Mouse (Mus musculus): ENCODE measurements around the gene Igfbpl1. TPM values are rescaled to one million over a fixed set of nuclear protein-coding genes. Genes with fewer than 3 reads are reported as not detected.

Gene Igfbpl1
- polyA plus RNA-seq (2014; fragmentation: Nextera tagmentation; extraction: Ambion mirVana) = 10.0 and 13.4 TPM in 2 replicates

DNA sequence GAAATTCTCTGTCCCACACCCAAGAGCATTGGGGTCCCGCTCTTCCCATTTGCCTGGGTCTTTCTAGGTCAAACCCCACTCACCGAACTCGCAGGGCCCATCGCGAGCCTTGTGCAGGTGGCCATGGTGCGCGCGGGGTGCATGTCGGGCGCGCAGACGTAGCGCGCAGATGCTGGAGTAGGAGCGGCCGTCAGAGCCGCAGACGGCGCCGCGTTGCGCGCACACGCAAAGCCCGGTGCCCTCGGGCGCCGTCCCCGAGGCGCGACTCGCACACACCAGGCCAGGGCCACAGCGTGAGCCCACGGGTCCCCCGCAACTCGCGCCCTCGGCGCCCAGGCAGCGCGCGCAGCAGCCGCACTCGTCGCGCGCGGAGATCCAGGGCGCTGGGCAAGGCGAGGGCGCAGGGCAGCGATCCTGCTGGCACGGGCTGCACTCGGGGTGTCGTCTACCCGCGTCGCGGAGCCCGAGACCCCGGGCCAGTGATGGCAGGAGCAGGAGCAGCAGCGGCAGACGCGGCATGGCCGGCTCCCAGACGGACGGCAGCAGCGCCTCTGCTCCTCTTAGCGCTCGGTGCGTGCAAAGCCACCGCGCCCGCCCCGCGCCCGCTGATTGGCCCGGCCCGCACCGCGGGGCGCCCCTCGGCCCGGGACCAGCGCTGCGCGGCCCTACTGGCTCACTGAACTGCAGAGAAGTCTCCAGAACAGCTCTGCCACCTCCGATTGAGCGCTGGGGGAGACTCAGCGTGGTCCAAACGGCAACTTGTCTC lies at the start of gene Igfbpl1:
Igfbpl1 (minus strand) TSS at position 649 of the 766 bp plus-strand sequence.
- Histone ChIP-seq H3K4me1 (ENCODE audit: control insufficient read depth, insufficient read depth, low read length) (peaks cover 9% of the 10 kb centered on the region), H3K27ac (replicated peaks; ENCODE audit: low read depth, low read length) (peak within 1 kb of the TSS; percentile 35; the same call in 1 of the 2 replicates), H3K27me3 (ENCODE audit: control insufficient read depth, insufficient read depth, low read length) (peaks cover 51% of the 10 kb centered on the region), H3K4me2 (ENCODE audit: low read depth, low read length) (peak within 1 kb of the TSS; percentile 83), H3K9ac (replicated peaks; ENCODE audit: low read length) (peak within 1 kb of the TSS; percentile 51), H3K36me3 (replicated peaks; ENCODE audit: control insufficient read depth, insufficient read depth, low read depth, low read length) (no peaks in the 10 kb centered on the region), H3K9me3 (replicated peaks; ENCODE audit: control insufficient read depth, low read length) (no peaks in the 10 kb centered on the region), H3K4me3 (ENCODE audit: low read depth, low read length) (peak within 1 kb of the TSS; percentile 47)
- ATAC-seq (replicated peaks; ENCODE audit: insufficient number of reproducible peaks, low FRiP score, low TSS enrichment, low read depth) = no peak
- peak; percentile 48 for DNase-seq (ENCODE audit: low spot score)
- 1% methylated on average over 76 of the region's 91 CpGs for WGBS

DNA sequence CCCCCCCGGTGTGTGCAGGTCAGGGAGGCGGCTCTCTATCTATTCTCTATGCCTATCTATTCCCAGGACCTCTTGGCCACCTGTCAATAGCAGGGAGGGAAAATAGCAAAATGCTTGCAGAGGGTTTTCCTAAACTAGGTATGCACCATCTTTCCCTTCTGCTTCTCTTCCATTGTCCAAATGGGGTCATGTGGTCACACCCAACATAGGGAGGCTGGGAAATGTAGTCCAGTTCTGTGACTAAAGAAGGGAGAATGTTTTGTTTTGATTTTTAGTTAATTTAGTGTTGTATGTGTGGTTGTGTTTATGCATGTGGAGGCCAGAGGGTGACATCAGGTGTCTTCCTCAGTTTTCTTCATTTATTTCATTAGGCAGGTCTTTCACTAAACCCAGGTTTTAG lies 45.4 kb upstream of the Igfbpl1 start:
- no peaks in the 10 kb centered on the region for H3K9me3 ChIP-seq (replicated peaks; ENCODE audit: control insufficient read depth, low read length)
- ATAC-seq (replicated peaks; ENCODE audit: insufficient number of reproducible peaks, low FRiP score, low TSS enrichment, low read depth) = no peak
- no peak overlapping the region for H3K27ac ChIP-seq (replicated peaks; ENCODE audit: low read depth, low read length)
- no peak overlapping the region for H3K4me3 ChIP-seq (ENCODE audit: low read depth, low read length)
- no peaks in the 10 kb centered on the region for H3K4me1 ChIP-seq (ENCODE audit: control insufficient read depth, insufficient read depth, low read length)
- no peak overlapping the region for H3K9ac ChIP-seq (replicated peaks; ENCODE audit: low read length)
- H3K27me3 ChIP-seq (ENCODE audit: control insufficient read depth, insufficient read depth, low read length) = no peaks in the 10 kb centered on the region
- 90% methylated on average over 2 of the region's 2 CpGs for WGBS
- H3K4me2 ChIP-seq (ENCODE audit: low read depth, low read length) = no peak overlapping the region
- H3K36me3 ChIP-seq (replicated peaks; ENCODE audit: control insufficient read depth, insufficient read depth, low read depth, low read length) = no peaks in the 10 kb centered on the region
- no peak for DNase-seq (ENCODE audit: low spot score)

DNA sequence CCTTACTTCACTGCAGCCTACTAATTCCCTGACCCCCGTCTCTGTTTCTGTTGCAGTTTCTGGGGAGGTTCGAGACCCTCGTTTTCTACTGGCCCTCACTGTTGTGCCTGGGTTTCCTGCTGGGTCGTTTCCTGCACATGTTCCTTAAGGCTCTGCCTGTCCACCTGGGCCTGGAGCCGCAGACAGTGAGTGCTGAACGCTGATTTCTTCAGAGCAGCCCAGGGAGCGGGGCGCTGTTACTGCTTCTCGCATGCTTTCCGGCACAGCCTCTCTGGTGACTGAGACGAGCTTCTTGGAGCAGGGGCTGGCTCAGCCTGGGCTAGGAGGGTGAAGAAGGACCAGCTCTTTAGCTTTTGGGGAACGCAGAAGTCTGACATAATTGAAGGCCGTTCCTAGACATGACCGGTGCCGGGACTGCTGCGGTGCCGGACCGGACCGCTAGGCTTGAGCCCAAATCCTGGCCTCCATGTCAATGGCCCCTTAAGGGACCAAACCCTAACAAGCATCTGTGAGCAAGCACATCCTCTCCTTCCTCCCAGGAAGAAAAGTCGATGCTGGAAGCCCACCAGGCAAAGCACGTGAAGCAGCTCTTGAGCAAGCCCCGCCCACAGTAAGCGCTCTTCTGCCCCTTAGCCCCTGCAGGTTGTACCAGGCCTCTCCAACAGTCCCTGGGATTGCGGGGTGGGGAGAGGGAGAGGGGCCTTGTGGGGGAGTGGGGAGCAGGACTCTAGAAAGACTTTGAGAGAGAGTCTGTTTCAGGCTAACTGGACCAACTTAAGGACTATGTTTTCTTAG lies 42.5 kb upstream of the Igfbpl1 start:
- no peak overlapping the region for H3K27ac ChIP-seq (replicated peaks; ENCODE audit: low read depth, low read length)
- 18% methylated on average over 24 of the region's 24 CpGs for WGBS
- H3K27me3 ChIP-seq (ENCODE audit: control insufficient read depth, insufficient read depth, low read length) = no peaks in the 10 kb centered on the region
- no peaks in the 10 kb centered on the region for H3K4me1 ChIP-seq (ENCODE audit: control insufficient read depth, insufficient read depth, low read length)
- no peak overlapping the region for H3K4me3 ChIP-seq (ENCODE audit: low read depth, low read length)
- DNase-seq (ENCODE audit: low spot score) (peak; percentile 49), ATAC-seq (replicated peaks; ENCODE audit: insufficient number of reproducible peaks, low FRiP score, low TSS enrichment, low read depth) (no peak)
- no peak overlapping the region for H3K9ac ChIP-seq (replicated peaks; ENCODE audit: low read length)
- H3K4me2 ChIP-seq (ENCODE audit: low read depth, low read length) = peak overlapping the region; percentile 21; the same call in 1 of the 2 replicates
- no peaks in the 10 kb centered on the region for H3K36me3 ChIP-seq (replicated peaks; ENCODE audit: control insufficient read depth, insufficient read depth, low read depth, low read length)
- H3K9me3 ChIP-seq (replicated peaks; ENCODE audit: control insufficient read depth, low read length) = no peaks in the 10 kb centered on the region

DNA sequence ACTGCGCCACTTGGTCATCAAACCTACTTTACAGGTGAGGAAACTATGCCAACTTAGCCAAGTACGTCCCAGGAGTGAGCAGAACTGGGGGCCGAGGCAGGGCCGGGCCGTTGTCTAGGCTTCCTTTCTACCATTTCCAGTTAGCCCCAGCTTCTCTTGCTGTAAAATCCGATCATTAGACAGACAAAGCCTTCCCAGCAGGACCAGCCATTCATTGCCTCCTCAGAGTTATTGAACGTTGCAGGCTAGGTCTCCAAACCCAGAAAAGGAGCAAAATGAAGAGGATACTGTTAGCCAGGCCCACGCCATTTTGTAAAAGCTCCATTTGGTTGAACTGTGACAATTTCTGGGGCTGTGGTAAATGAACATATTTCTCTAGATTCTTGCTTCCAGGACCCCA lies 40.7 kb upstream of the Igfbpl1 start:
- WGBS = 78% methylated on average over 8 of the region's 8 CpGs

DNA sequence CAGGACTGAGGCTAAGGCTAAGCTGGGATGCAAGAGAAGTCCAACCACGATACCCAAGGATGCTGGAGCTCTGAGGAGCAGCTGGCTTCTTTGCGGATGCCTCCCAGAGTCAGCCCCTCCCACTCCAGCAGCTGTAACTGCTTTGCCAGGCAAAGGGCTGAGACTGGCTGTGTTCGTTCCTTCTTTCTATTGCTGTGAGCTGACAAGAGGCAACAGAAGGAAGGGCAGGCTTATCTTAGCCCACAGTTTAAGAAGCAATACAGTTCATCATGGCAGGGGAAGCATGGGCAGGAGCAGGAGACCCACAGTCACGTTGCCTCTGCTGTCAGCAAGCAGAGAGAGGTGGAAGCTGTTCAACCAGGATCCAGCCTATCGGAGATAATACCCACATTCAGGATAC lies 34.4 kb upstream of the Igfbpl1 start:
- DNase-seq (ENCODE audit: low spot score) = no peak
- Histone ChIP-seq H3K4me1 (ENCODE audit: control insufficient read depth, insufficient read depth, low read length) (no peaks in the 10 kb centered on the region), H3K9ac (replicated peaks; ENCODE audit: low read length) (no peak overlapping the region), H3K27me3 (ENCODE audit: control insufficient read depth, insufficient read depth, low read length) (no peaks in the 10 kb centered on the region), H3K4me2 (ENCODE audit: low read depth, low read length) (no peak overlapping the region), H3K36me3 (replicated peaks; ENCODE audit: control insufficient read depth, insufficient read depth, low read depth, low read length) (no peaks in the 10 kb centered on the region), H3K27ac (replicated peaks; ENCODE audit: low read depth, low read length) (no peak overlapping the region), H3K4me3 (ENCODE audit: low read depth, low read length) (no peak overlapping the region), H3K9me3 (replicated peaks; ENCODE audit: control insufficient read depth, low read length) (no peaks in the 10 kb centered on the region; the same call in 1 of the 2 replicates)
- no peak for ATAC-seq (replicated peaks; ENCODE audit: insufficient number of reproducible peaks, low FRiP score, low TSS enrichment, low read depth)
- 58% methylated on average over 5 of the region's 5 CpGs for WGBS

More for the DNA sequence above, 40.7 kb upstream of the Igfbpl1 start:
- H3K27me3 ChIP-seq (ENCODE audit: control insufficient read depth, insufficient read depth, low read length) = no peaks in the 10 kb centered on the region
- H3K4me1 ChIP-seq (ENCODE audit: control insufficient read depth, insufficient read depth, low read length) = no peaks in the 10 kb centered on the region
- H3K4me3 ChIP-seq (ENCODE audit: low read depth, low read length) = no peak overlapping the region
- H3K27ac ChIP-seq (replicated peaks; ENCODE audit: low read depth, low read length) = no peak overlapping the region
- H3K9me3 ChIP-seq (replicated peaks; ENCODE audit: control insufficient read depth, low read length) = no peaks in the 10 kb centered on the region
- H3K9ac ChIP-seq (replicated peaks; ENCODE audit: low read length) = no peak overlapping the region
- no peaks in the 10 kb centered on the region for H3K36me3 ChIP-seq (replicated peaks; ENCODE audit: control insufficient read depth, insufficient read depth, low read depth, low read length)
- no peak for DNase-seq (ENCODE audit: low spot score)
- no peak overlapping the region for H3K4me2 ChIP-seq (ENCODE audit: low read depth, low read length)
- no peak for ATAC-seq (replicated peaks; ENCODE audit: insufficient number of reproducible peaks, low FRiP score, low TSS enrichment, low read depth)

DNA sequence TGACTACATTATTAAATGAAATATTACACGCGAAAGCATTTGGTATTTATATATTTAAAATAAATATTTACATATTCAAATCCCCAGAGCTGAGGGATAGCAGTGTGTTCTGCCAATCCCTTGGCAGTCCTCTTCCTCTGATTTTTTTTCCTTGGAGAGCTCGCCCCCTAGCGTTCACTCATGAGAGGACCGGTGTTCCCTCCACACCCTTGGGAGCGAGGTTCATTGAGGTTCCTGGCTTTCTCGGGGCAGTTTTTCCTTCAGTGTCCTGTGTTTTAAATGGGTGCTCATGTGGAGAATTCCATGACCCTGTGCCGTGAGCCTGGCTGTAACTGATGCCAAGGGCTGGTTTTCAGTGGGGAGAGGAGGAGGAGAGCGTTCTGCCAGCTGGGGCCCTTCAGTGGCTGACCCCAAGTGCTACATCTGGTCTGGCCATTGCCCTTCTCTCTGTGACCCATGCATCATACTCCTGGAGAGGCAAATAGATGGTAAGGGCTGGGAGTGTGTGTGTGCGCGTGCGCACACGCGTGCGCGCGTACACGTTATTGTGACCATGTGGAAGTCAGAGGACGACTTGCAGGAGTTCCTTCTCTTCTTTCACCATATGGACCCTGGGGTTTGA lies 29.2 kb upstream of the Igfbpl1 start:
- H3K4me2 ChIP-seq (ENCODE audit: low read depth, low read length) = no peak overlapping the region
- 46% methylated on average over 19 of the region's 19 CpGs for WGBS
- no peaks in the 10 kb centered on the region; the same call in 1 of the 2 replicates for H3K9me3 ChIP-seq (replicated peaks; ENCODE audit: control insufficient read depth, low read length)
- no peaks in the 10 kb centered on the region for H3K36me3 ChIP-seq (replicated peaks; ENCODE audit: control insufficient read depth, insufficient read depth, low read depth, low read length)
- no peaks in the 10 kb centered on the region for H3K4me1 ChIP-seq (ENCODE audit: control insufficient read depth, insufficient read depth, low read length)
- peak; percentile 85 for DNase-seq (ENCODE audit: low spot score)
- no peak overlapping the region for H3K4me3 ChIP-seq (ENCODE audit: low read depth, low read length)
- H3K27ac ChIP-seq (replicated peaks; ENCODE audit: low read depth, low read length) = no peak overlapping the region
- no peak overlapping the region for H3K9ac ChIP-seq (replicated peaks; ENCODE audit: low read length)
- H3K27me3 ChIP-seq (ENCODE audit: control insufficient read depth, insufficient read depth, low read length) = no peaks in the 10 kb centered on the region; the same call in 1 of the 2 replicates
- ATAC-seq (replicated peaks; ENCODE audit: insufficient number of reproducible peaks, low FRiP score, low TSS enrichment, low read depth) = no peak

DNA sequence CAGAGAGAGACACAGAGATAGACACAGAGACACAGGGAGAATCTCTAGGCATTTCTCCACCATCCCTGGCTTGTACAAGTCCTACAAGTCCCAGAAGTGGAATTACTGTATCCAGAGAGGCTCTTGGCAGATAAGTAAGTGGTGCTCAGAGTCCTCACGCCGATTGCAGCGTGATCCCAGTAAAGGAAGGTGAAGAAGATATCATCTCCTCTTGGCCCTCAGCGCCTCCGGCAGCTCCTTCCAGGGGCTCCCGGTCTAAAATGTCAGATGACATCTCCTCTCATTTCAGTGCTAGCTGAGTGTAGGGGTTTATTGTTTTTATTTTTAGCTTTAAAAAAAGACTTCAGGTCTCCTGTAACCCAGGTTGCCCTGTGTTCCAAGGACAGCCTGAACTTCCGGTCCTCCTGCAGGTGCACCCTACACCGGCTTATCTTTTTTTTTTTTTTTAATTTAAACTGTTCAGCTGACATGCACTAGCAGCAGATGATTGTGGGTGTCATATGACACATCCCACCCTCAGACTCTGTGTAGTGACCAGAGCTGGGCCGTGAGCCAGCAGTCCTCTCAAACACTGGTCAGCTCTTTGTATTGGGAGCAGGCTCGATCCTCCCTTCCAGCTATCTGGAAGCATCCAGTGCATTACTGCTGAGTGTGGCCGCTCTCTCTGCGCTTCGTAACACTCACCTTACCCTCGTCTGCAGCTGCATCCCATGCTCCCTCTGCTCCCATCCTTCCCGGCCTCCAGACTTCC lies 26.9 kb upstream of the Igfbpl1 start:
- no peak overlapping the region for H3K27ac ChIP-seq (replicated peaks; ENCODE audit: low read depth, low read length)
- no peak overlapping the region for H3K9ac ChIP-seq (replicated peaks; ENCODE audit: low read length)
- no peak for DNase-seq (ENCODE audit: low spot score)
- no peaks in the 10 kb centered on the region for H3K4me1 ChIP-seq (ENCODE audit: control insufficient read depth, insufficient read depth, low read length)
- WGBS = 79% methylated on average over 15 of the region's 15 CpGs
- no peaks in the 10 kb centered on the region for H3K9me3 ChIP-seq (replicated peaks; ENCODE audit: control insufficient read depth, low read length)
- no peak overlapping the region for H3K4me2 ChIP-seq (ENCODE audit: low read depth, low read length)
- no peak for ATAC-seq (replicated peaks; ENCODE audit: insufficient number of reproducible peaks, low FRiP score, low TSS enrichment, low read depth)
- H3K36me3 ChIP-seq (replicated peaks; ENCODE audit: control insufficient read depth, insufficient read depth, low read depth, low read length) = no peaks in the 10 kb centered on the region
- no peaks in the 10 kb centered on the region; the same call in 1 of the 2 replicates for H3K27me3 ChIP-seq (ENCODE audit: control insufficient read depth, insufficient read depth, low read length)
- no peak overlapping the region for H3K4me3 ChIP-seq (ENCODE audit: low read depth, low read length)
